Mouse (Mus musculus) E14TG2a.4 (cell line): ENCODE data around the gene Arih2.

ENCODE experiments used
- CTCF ChIP-seq: conservative IDR thresholded peaks from 2 replicates; pipeline ENCODE4 v1.5.1; 2014; ENCODE audit warnings: low read length
- NANOG ChIP-seq: IDR thresholded peaks from 2 replicates; pipeline ENCODE4 v1.6.1; 2014; ENCODE audit warnings: borderline replicate concordance, low read length, mixed read lengths

GRCm38 (mm10) chr9:108617301-108617700, 31.9 kb downstream of the Arih2 start:
- TF ChIP-seq CTCF (no peak), NANOG (no peak)
